Mouse (Mus musculus) thymus, adult 2 months (tissue): ENCODE measurements around the gene Lrrk1. TPM values are rescaled to one million over a fixed set of nuclear protein-coding genes. Genes with fewer than 3 reads are reported as not detected.

Experiments used
- DNase-seq: peaks from one replicate; pipeline ENCODE4 v3.0.0; 2021
- H3K27ac ChIP-seq: fragments of 200-500 bp; 2 replicates; pipeline ENCODE4 v1.5.1; 2012; ENCODE audit warnings: low read length, control low read depth; ENCODE audit not compliant: control insufficient read depth, insufficient read depth
- H3K27me3 ChIP-seq: fragments of 200-500 bp; 2 replicates; pipeline ENCODE4 v1.6.1; 2012; ENCODE audit warnings: mild to moderate bottlenecking, low read length, moderate library complexity, mixed read lengths; ENCODE audit not compliant: control insufficient read depth, insufficient read depth
- H3K36me3 ChIP-seq: fragments of 200-500 bp; 2 replicates; pipeline ENCODE4 v1.6.1; 2012; ENCODE audit warnings: mild to moderate bottlenecking, low read length, moderate library complexity; ENCODE audit not compliant: control insufficient read depth, insufficient read depth
- H3K4me1 ChIP-seq: fragments of 200-500 bp; replicated peaks from 2 replicates; pipeline ENCODE4 v1.6.1; 2012; ENCODE audit warnings: low read length; ENCODE audit not compliant: control insufficient read depth, insufficient read depth
- H3K4me3 ChIP-seq: fragments of 200-500 bp; 2 replicates; pipeline ENCODE4 v1.5.1; 2012; ENCODE audit warnings: mild to moderate bottlenecking, low read length, control low read depth, moderate library complexity; ENCODE audit not compliant: control insufficient read depth, insufficient read depth
- CTCF ChIP-seq: fragments of 200-500 bp; IDR thresholded peaks from 2 replicates; pipeline ENCODE4 v1.5.1; 2012; ENCODE audit warnings: mild to moderate bottlenecking, control low read depth, low read length, moderate library complexity, borderline replicate concordance; ENCODE audit not compliant: control insufficient read depth, poor library complexity, insufficient read depth; ENCODE audit errors: extremely low read depth
- POLR2A ChIP-seq: fragments of 200-500 bp; IDR thresholded peaks from 2 replicates; pipeline ENCODE4 v1.6.1; 2012; ENCODE audit warnings: mild to moderate bottlenecking, low read length, control low read depth, moderate library complexity; ENCODE audit not compliant: control insufficient read depth, poor library complexity, insufficient read depth; ENCODE audit errors: extremely low read depth
- WGBS: fragments of 180-500 bp; shearing (Covaris S2); methylation state at CpG from one replicate; pipeline ENCODE4 v1.1.7; 2018; 5-methylcytosine and 5-hydroxymethylcytosine counted together
- polyA plus RNA-seq: library from polyadenylated mRNA; depleted of rRNA; stranded (reverse); fragments of >200 nt; gene quantifications from 2 replicates; pipeline ENCODE4 v1.2.3, GENCODE M21; 2012

The Lrrk1 gene
- polyA plus RNA-seq, 1 experiment = 29.9 TPM

GRCm38 (mm10) chr7:66404141-66404540, 16.0 kb upstream of the Lrrk1 start:
- WGBS = 20% methylated on average over 10 of the region's 10 CpGs
- Histone ChIP-seq H3K27ac (no peak overlapping the region), H3K27me3 (no peaks in the 10 kb centered on the region), H3K36me3 (no peaks in the 10 kb centered on the region), H3K4me3 (no peak overlapping the region), H3K4me1 (no peaks in the 10 kb centered on the region)
- no peak for DNase-seq
- TF ChIP-seq POLR2A (no peak), CTCF (no peak)

GRCm38 (mm10) chr7:66402876-66403275, 14.7 kb upstream of the Lrrk1 start:
- WGBS = 95% methylated on average over 5 of the region's 5 CpGs
- H3K27ac ChIP-seq = no peak overlapping the region
- no peaks in the 10 kb centered on the region for H3K36me3 ChIP-seq
- no peaks in the 10 kb centered on the region for H3K27me3 ChIP-seq
- TF ChIP-seq POLR2A (no peak), CTCF (no peak)
- H3K4me1 ChIP-seq = no peaks in the 10 kb centered on the region
- H3K4me3 ChIP-seq = no peak overlapping the region
- DNase-seq = no peak

- H3K36me3 ChIP-seq = no peaks in the 10 kb centered on the region
- no peak overlapping the region for H3K4me3 ChIP-seq
- WGBS = 89% methylated on average over 8 of the region's 8 CpGs
- H3K4me1 ChIP-seq = no peaks in the 10 kb centered on the region
- no peak overlapping the region for H3K27ac ChIP-seq
- no peak for DNase-seq
- H3K27me3 ChIP-seq = no peaks in the 10 kb centered on the region
- no peak for TF ChIP-seq CTCF
- no peak for TF ChIP-seq POLR2A
These were observed 13.5 kb upstream of the Lrrk1 start for GRCm38 (mm10) chr7:66401605-66402004.

DNA sequence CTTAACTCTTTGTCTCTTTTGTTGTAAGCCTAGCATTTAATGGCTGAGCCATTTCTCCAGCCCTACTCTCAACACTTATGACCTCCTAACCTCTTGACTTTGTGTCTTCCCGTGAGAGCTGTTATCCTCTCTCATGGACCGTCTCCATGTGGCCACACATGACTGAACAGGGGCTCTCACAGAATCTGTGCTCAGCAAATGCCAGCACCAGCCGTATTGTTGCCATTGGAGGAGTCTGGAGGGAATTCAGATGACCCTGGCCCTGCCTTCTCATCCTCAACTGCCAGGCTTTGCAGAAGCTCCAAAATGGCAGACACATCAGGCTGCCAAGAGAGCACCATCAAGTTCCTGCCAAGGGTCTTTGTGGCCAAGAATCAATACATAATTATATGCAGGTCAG, 9.1 kb upstream of the Lrrk1 start:
- Histone ChIP-seq H3K27ac (no peak overlapping the region), H3K36me3 (no peaks in the 10 kb centered on the region), H3K27me3 (no peaks in the 10 kb centered on the region), H3K4me1 (no peaks in the 10 kb centered on the region), H3K4me3 (no peak overlapping the region)
- no peak for DNase-seq
- no peak for TF ChIP-seq CTCF
- TF ChIP-seq POLR2A = no peak
- 95% methylated on average over 3 of the region's 3 CpGs for WGBS

GRCm38 (mm10) chr7:66388621-66389532, 727 bp upstream of the Lrrk1 start:
- 15% methylated on average over 28 of the region's 28 CpGs for WGBS
- Histone ChIP-seq H3K36me3 (no peaks in the 10 kb centered on the region), H3K27ac (no peak overlapping the region), H3K27me3 (peaks cover 4% of the 10 kb centered on the region; the same call in 1 of the 2 replicates), H3K4me3 (no peak overlapping the region), H3K4me1 (peaks cover 2% of the 10 kb centered on the region; the same call in 1 of the 2 replicates)
- peak; percentile 35 for DNase-seq
- TF ChIP-seq POLR2A = no peak
- TF ChIP-seq CTCF = no peak

GRCm38 (mm10) chr7:66387419-66387812, 734 bp downstream of the Lrrk1 start:
- no peak for TF ChIP-seq POLR2A
- no peak for TF ChIP-seq CTCF

DNA sequence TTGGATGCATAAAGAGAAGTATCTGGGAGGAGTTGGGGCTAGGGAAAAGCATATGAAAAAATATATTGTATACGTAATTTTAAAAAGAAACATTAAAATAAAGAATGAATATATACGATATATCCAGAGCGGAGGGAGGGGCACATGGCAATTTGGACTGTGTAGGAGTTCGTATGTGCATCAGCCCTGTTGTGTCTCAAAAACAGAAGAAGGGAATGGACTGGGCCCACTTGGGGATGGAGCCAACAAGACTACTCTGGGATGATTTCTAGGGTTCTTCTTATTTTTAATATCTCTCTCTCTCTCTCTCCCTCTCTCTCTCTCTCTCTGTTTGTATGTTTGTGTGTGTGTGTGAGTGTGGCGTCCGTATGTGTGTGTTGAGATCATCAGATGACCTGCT, 1.7 kb downstream of the Lrrk1 start:
- Histone ChIP-seq H3K27me3 (peaks cover 4% of the 10 kb centered on the region; the same call in 1 of the 2 replicates), H3K27ac (no peak overlapping the region), H3K36me3 (no peaks in the 10 kb centered on the region), H3K4me3 (no peak overlapping the region), H3K4me1 (peaks cover 2% of the 10 kb centered on the region; the same call in 1 of the 2 replicates)
- TF ChIP-seq CTCF (no peak), POLR2A (no peak)
- 95% methylated on average over 6 of the region's 6 CpGs for WGBS
- no peak for DNase-seq

More at GRCm38 (mm10) chr7:66387419-66387812, 734 bp downstream of the Lrrk1 start:
- peaks cover 4% of the 10 kb centered on the region; the same call in 1 of the 2 replicates for H3K27me3 ChIP-seq
- H3K36me3 ChIP-seq = no peaks in the 10 kb centered on the region
- H3K4me3 ChIP-seq = peak overlapping the region; percentile 36
- 23% methylated on average over 13 of the region's 13 CpGs for WGBS
- DNase-seq = no peak
- H3K4me1 ChIP-seq = peaks cover 2% of the 10 kb centered on the region; the same call in 1 of the 2 replicates
- no peak overlapping the region for H3K27ac ChIP-seq
